Mouse (Mus musculus): ENCODE results near the gene Vwa1. TPM values are rescaled to one million over a fixed set of nuclear protein-coding genes. Genes with fewer than 3 reads are reported as not detected.

Gene Vwa1
- polyA plus RNA-seq, 1 experiment, result 21.5 TPM

GRCm38 (mm10) chr4:155734350-155734941, 40.1 kb downstream of the Vwa1 start, which contains the start of gene Tmem240:
TSS of gene Tmem240 (plus strand) at chr4:155734800.
- Histone ChIP-seq H3K36me3 (ENCODE audit: control insufficient read depth, insufficient read depth, low read length) (peaks cover under 1% of the 10 kb centered on the region; the same call in 1 of the 2 replicates), H3K4me1 (ENCODE audit: control insufficient read depth, insufficient read depth, insufficient read length) (peaks cover 4% of the 10 kb centered on the region; the same call in 1 of the 2 replicates), H3K27me3 (ENCODE audit: control insufficient read depth, insufficient read depth, low read length) (no peaks in the 10 kb centered on the region), H3K27ac (ENCODE audit: insufficient read depth, low read length) (peak within 1 kb of the TSS; percentile 72), H3K4me3 (ENCODE audit: extremely low read depth, insufficient read depth, insufficient read length) (peak within 1 kb of the TSS; percentile 65)
- TF ChIP-seq CTCF (IDR thresholded peaks at IDR 0.05; ENCODE audit: extremely low read depth, insufficient read depth, insufficient read length, insufficient replicate concordance) (no peak), POLR2A (IDR thresholded peaks at IDR 0.05; ENCODE audit: low read depth, low read length) (no peak; the same call in 1 of the 2 replicates)
- peak; percentile 26 to 61 for DNase-seq (ENCODE audit: low read depth in 1 of 2, low spot score in 2 of 2)
- 1% methylated on average over 33 of the region's 35 CpGs for WGBS

GRCm38 (mm10) chr4:155733267-155733666, 41.2 kb downstream of the Vwa1 start:
- TF ChIP-seq POLR2A (IDR thresholded peaks at IDR 0.05; ENCODE audit: low read depth, low read length), result no peak
- WGBS, result 91% methylated on average over 10 of the region's 10 CpGs
- peaks cover 4% of the 10 kb centered on the region; the same call in 1 of the 2 replicates for H3K4me1 ChIP-seq (ENCODE audit: control insufficient read depth, insufficient read depth, insufficient read length)
- H3K4me3 ChIP-seq (ENCODE audit: extremely low read depth, insufficient read depth, insufficient read length), result no peak overlapping the region
- DNase-seq (ENCODE audit: low read depth in 1 of 2, low spot score in 2 of 2), result no peak
- no peaks in the 10 kb centered on the region for H3K36me3 ChIP-seq (ENCODE audit: control insufficient read depth, insufficient read depth, low read length)
- H3K27me3 ChIP-seq (ENCODE audit: control insufficient read depth, insufficient read depth, low read length), result no peaks in the 10 kb centered on the region
- H3K27ac ChIP-seq (ENCODE audit: insufficient read depth, low read length), result no peak overlapping the region

GRCm38 (mm10) chr4:155727993-155728392, 46.5 kb downstream of the Vwa1 start:
- no peaks in the 10 kb centered on the region for H3K4me1 ChIP-seq (ENCODE audit: control insufficient read depth, insufficient read depth, insufficient read length)
- DNase-seq (ENCODE audit: low read depth in 1 of 2, low spot score in 2 of 2), result no peak
- no peaks in the 10 kb centered on the region for H3K27me3 ChIP-seq (ENCODE audit: control insufficient read depth, insufficient read depth, low read length)
- TF ChIP-seq POLR2A (IDR thresholded peaks at IDR 0.05; ENCODE audit: low read depth, low read length), result no peak
- TF ChIP-seq CTCF (IDR thresholded peaks at IDR 0.05; ENCODE audit: extremely low read depth, insufficient read depth, insufficient read length, insufficient replicate concordance), result no peak
- H3K4me3 ChIP-seq (ENCODE audit: extremely low read depth, insufficient read depth, insufficient read length), result no peak overlapping the region
- no peak overlapping the region for H3K27ac ChIP-seq (ENCODE audit: insufficient read depth, low read length)
- no peaks in the 10 kb centered on the region for H3K36me3 ChIP-seq (ENCODE audit: control insufficient read depth, insufficient read depth, low read length)
- 90% methylated on average over 2 of the region's 2 CpGs for WGBS

- peak in 1 of 2 experiments; percentile 12 for DNase-seq (ENCODE audit: low read depth in 1 of 2, low spot score in 2 of 2)
- Histone ChIP-seq H3K4me1 (ENCODE audit: control insufficient read depth, insufficient read depth, insufficient read length) (no peaks in the 10 kb centered on the region), H3K4me3 (ENCODE audit: extremely low read depth, insufficient read depth, insufficient read length) (no peak overlapping the region), H3K27ac (ENCODE audit: insufficient read depth, low read length) (no peak overlapping the region), H3K27me3 (ENCODE audit: control insufficient read depth, insufficient read depth, low read length) (no peaks in the 10 kb centered on the region), H3K36me3 (ENCODE audit: control insufficient read depth, insufficient read depth, low read length) (peaks cover 7% of the 10 kb centered on the region)
- WGBS, result 48% methylated on average over 4 of the region's 4 CpGs
- TF ChIP-seq CTCF (IDR thresholded peaks at IDR 0.05; ENCODE audit: extremely low read depth, insufficient read depth, insufficient read length, insufficient replicate concordance) (peak; percentile 30; the same call in 1 of the 2 replicates), POLR2A (IDR thresholded peaks at IDR 0.05; ENCODE audit: low read depth, low read length) (no peak)
These were observed 52.8 kb downstream of the Vwa1 start for GRCm38 (mm10) chr4:155721668-155722083.

Other genes with a start within 250 kb of the Vwa1 start
- gene Nadk, start 212.3 kb downstream of the Vwa1 start, polyA plus RNA-seq (2012; rRNA removed), result 75.3 and 90.7 TPM in 2 replicates
- gene Slc35e2, start 173.3 kb downstream of the Vwa1 start, polyA plus RNA-seq (2012; rRNA removed), result 6.2 and 7.1 TPM in 2 replicates
- 25.8 and 27.8 TPM in 2 replicates for gene Cdk11b, start 149.8 kb downstream of the Vwa1 start, polyA plus RNA-seq (2012; rRNA removed)
- gene Gm10563, start 129.3 kb downstream of the Vwa1 start, polyA plus RNA-seq (2012; rRNA removed), result not detected in 2 replicates
- 57.2 and 83.5 TPM in 2 replicates for gene Mmp23, start 121.3 kb downstream of the Vwa1 start, polyA plus RNA-seq (2012; rRNA removed)
- 56.8 and 67.4 TPM in 2 replicates for gene Mib2, start 105.5 kb downstream of the Vwa1 start, polyA plus RNA-seq (2012; rRNA removed)
- gene Fndc10, start 80.4 kb downstream of the Vwa1 start, polyA plus RNA-seq (2012; rRNA removed), result 8.8 and 12.7 TPM in 2 replicates
- 82.4 and 117 TPM in 2 replicates for gene Ssu72, start 69.9 kb downstream of the Vwa1 start, polyA plus RNA-seq (2012; rRNA removed)
- 1.6 and 1.9 TPM in 2 replicates for gene Tmem240, start 39.9 kb downstream of the Vwa1 start, polyA plus RNA-seq (2012; rRNA removed)
- gene Atad3a, start 13.6 kb downstream of the Vwa1 start, polyA plus RNA-seq (2012; rRNA removed), result 59.9 and 91.6 TPM in 2 replicates
- gene Tmem88b, start 11.2 kb upstream of the Vwa1 start, polyA plus RNA-seq (2012; rRNA removed), result 0.06 and 0.16 TPM in 2 replicates
- 0.25 and 0.49 TPM in 2 replicates for gene Ankrd65, start 15.7 kb upstream of the Vwa1 start, polyA plus RNA-seq (2012; rRNA removed)
- 23.3 and 31.4 TPM in 2 replicates for gene Mrpl20, start 28.2 kb upstream of the Vwa1 start, polyA plus RNA-seq (2012; rRNA removed)
- gene Ccnl2, start 37.8 kb upstream of the Vwa1 start, polyA plus RNA-seq (2012; rRNA removed), result 56.2 and 57.9 TPM in 2 replicates
- 88.7 and 144 TPM in 2 replicates for gene Aurkaip1, start 56.6 kb upstream of the Vwa1 start, polyA plus RNA-seq (2012; rRNA removed)
- gene Mxra8, start 65.0 kb upstream of the Vwa1 start, polyA plus RNA-seq (2012; rRNA removed), result 73.6 and 118 TPM in 2 replicates
- gene Dvl1, start 72.7 kb upstream of the Vwa1 start, polyA plus RNA-seq (2012; rRNA removed), result 98.5 and 132 TPM in 2 replicates
- 0.95 and 1.2 TPM in 2 replicates for gene Tas1r3, start 88.7 kb upstream of the Vwa1 start, polyA plus RNA-seq (2012; rRNA removed)
- 18.9 and 19.8 TPM in 2 replicates for gene Cptp, start 94.7 kb upstream of the Vwa1 start, polyA plus RNA-seq (2012; rRNA removed)
- gene Ints11, start 94.8 kb upstream of the Vwa1 start, polyA plus RNA-seq (2012; rRNA removed), result 31.8 and 36.3 TPM in 2 replicates
- 48.8 and 70.1 TPM in 2 replicates for gene Pusl1, start 117.1 kb upstream of the Vwa1 start, polyA plus RNA-seq (2012; rRNA removed)
- 29.1 and 31.9 TPM in 2 replicates for gene Acap3, start 117.1 kb upstream of the Vwa1 start, polyA plus RNA-seq (2012; rRNA removed)
- gene Ube2j2, start 169.1 kb upstream of the Vwa1 start, polyA plus RNA-seq (2012; rRNA removed), result 53.6 and 113 TPM in 2 replicates
- 21.6 and 50.1 TPM in 2 replicates for gene C1qtnf12, start 187.6 kb upstream of the Vwa1 start, polyA plus RNA-seq (2012; rRNA removed)
- 4.9 and 7.6 TPM in 2 replicates for gene B3galt6, start 218.0 kb upstream of the Vwa1 start, polyA plus RNA-seq (2012; rRNA removed)
- gene Sdf4, start 218.2 kb upstream of the Vwa1 start, polyA plus RNA-seq (2012; rRNA removed), result 33.5 and 35.7 TPM in 2 replicates
- gene Tnfrsf4, start 239.1 kb upstream of the Vwa1 start, polyA plus RNA-seq (2012; rRNA removed), result 20.7 and 34.3 TPM in 2 replicates

All from spleen, adult 2 months (tissue).